Mouse (Mus musculus) gastrocnemius, postnatal 25 days (tissue): ENCODE measurements around the gene 9330182O14Rik. TPM values are rescaled to one million over a fixed set of nuclear protein-coding genes. Genes with fewer than 3 reads are reported as not detected.

ENCODE experiments used
- microRNA-seq, 2 experiments: library from miRNA; unstranded; fragments of <30 nt; microRNA quantifications; one replicate each; pipeline ENCODE4 v1.2.0; 2021; ENCODE audit warnings: borderline replicate concordance in 2 of 2
- total RNA-seq, 2 experiments: library from RNA; stranded (reverse); gene quantifications; 1 replicate in 1 of 2; 2 replicates in 1 of 2; pipeline ENCODE4 v1.2.3; 2021

9330182O14Rik gene
- total RNA-seq, 2 experiments from 2014 or later: not detected

Small RNA genes lying within 50 kb of the gene (microRNA-seq; reads per million reads assigned to microRNA genes)
- gene Gm25958: 0 reads per million in 2 experiments
